Mouse (Mus musculus): ENCODE results near the gene Dysf. TPM values are rescaled to one million over a fixed set of nuclear protein-coding genes. Genes with fewer than 3 reads are reported as not detected.
"Not testable (repeated sequence)": the region's sequence is repeated elsewhere in the genome, so short reads cannot be mapped to it uniquely, and the experiment has no call there.

Dysf gene
- polyA plus RNA-seq, 1 experiment from 2014 or later, result 4.9 TPM

DNA sequence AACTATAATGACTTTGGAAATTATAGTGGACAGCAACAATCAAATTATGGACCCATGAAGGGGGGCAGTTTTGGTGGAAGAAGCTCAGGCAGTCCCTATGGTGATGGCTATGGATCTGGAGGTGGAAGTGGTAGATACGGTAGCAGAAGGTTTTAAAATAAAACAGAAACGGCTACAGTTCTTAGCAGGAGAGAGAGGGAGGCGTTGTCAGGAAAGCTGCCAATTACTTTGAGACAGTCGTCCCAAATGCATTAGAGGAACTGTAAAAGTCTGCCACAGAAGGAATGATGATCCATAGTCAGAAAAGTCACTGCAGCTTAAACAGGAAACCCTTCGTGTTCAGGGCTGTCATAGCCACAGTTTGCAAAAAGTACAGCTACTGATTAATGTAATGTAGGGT is 24.1 kb downstream of the Dysf start:
- not testable (repeated sequence) for H3K4me1 ChIP-seq (replicated peaks; ENCODE audit: control insufficient read depth, insufficient read depth, low read length); H3K9me3 ChIP-seq (ENCODE audit: control insufficient read depth, low read length); H3K36me3 ChIP-seq (ENCODE audit: control insufficient read depth, insufficient read depth, low read length); H3K27me3 ChIP-seq (ENCODE audit: control insufficient read depth, insufficient read depth, low read length); ATAC-seq (ENCODE audit: low FRiP score); H3K4me3 ChIP-seq (ENCODE audit: low read depth, low read length); H3K9ac ChIP-seq (ENCODE audit: low read depth, low read length); DNase-seq (ENCODE audit: low spot score); H3K4me2 ChIP-seq (replicated peaks; ENCODE audit: low read depth, low read length); H3K27ac ChIP-seq (ENCODE audit: low read depth, low read length)
- WGBS, result 86% methylated on average over 5 of the region's 5 CpGs

DNA sequence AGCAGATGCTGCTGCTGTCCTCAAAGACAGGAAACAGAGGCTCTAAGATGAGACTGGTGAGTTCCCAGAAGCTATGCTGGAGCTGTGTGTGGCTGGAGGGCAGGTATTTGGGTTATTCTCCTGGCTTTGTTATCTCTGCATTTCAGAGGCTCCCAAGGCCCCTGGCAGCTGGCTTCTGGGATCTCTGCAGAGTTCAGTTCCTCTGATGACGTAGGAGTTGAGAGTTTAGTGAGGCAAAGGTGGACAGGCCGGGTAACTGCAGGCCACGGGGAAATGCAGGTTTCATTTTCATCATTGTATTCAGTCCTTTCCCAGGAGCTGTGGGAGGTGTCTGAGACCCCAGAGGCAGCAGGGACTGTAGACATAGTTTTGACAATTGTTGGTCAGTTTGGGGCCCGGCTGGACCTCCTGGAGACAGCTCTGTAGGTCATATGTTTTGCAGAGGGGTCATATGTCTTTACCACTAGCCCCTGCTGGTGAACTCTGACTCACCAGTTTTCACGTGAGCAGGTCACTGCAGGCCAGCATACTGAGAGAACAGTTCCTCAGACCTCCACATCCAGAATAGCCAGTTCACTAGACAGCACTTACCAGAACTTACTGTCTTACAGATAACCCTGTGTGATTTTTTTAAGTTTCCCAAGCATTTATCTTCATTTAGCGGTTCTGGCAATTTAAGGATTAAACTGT is 35.0 kb downstream of the Dysf start:
- 63% methylated on average over 6 of the region's 6 CpGs for WGBS
- no peaks in the 10 kb centered on the region for H3K4me1 ChIP-seq (replicated peaks; ENCODE audit: control insufficient read depth, insufficient read depth, low read length)
- H3K27me3 ChIP-seq (ENCODE audit: control insufficient read depth, insufficient read depth, low read length), result no peaks in the 10 kb centered on the region
- no peaks in the 10 kb centered on the region for H3K9me3 ChIP-seq (ENCODE audit: control insufficient read depth, low read length)
- ATAC-seq (ENCODE audit: low FRiP score), result no peak
- no peak overlapping the region for H3K9ac ChIP-seq (ENCODE audit: low read depth, low read length)
- no peak overlapping the region for H3K4me2 ChIP-seq (replicated peaks; ENCODE audit: low read depth, low read length)
- H3K36me3 ChIP-seq (ENCODE audit: control insufficient read depth, insufficient read depth, low read length), result no peaks in the 10 kb centered on the region
- H3K4me3 ChIP-seq (ENCODE audit: low read depth, low read length), result no peak overlapping the region
- H3K27ac ChIP-seq (ENCODE audit: low read depth, low read length), result no peak overlapping the region
- DNase-seq (ENCODE audit: low spot score), result no peak

DNA sequence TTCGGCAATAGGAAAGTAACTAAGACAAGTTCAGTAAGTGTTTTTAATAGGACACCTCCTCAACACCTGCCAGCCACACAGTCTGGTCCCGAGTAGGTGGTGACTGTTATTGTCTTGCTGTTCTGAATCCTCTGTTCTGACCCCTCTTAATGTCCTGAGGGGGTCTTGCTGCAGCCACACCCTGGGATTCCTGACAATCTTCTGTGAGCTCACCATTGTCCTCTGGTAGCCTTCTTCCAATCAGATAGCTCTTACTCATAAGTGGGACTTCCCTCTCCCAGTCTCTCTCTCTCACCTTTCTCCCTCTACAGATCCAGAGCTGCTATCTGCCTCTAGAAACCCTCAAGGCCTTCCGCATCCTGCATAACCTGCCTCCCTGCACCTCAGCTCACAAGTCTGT is 36.3 kb downstream of the Dysf start:
- WGBS, result 85% methylated on average over 3 of the region's 3 CpGs
- ATAC-seq (ENCODE audit: low FRiP score), result no peak
- no peak overlapping the region for H3K27ac ChIP-seq (ENCODE audit: low read depth, low read length)
- H3K9ac ChIP-seq (ENCODE audit: low read depth, low read length), result no peak overlapping the region
- H3K4me2 ChIP-seq (replicated peaks; ENCODE audit: low read depth, low read length), result no peak overlapping the region
- no peaks in the 10 kb centered on the region for H3K27me3 ChIP-seq (ENCODE audit: control insufficient read depth, insufficient read depth, low read length)
- no peaks in the 10 kb centered on the region for H3K4me1 ChIP-seq (replicated peaks; ENCODE audit: control insufficient read depth, insufficient read depth, low read length)
- no peaks in the 10 kb centered on the region for H3K9me3 ChIP-seq (ENCODE audit: control insufficient read depth, low read length)
- DNase-seq (ENCODE audit: low spot score), result no peak
- no peak overlapping the region for H3K4me3 ChIP-seq (ENCODE audit: low read depth, low read length)
- H3K36me3 ChIP-seq (ENCODE audit: control insufficient read depth, insufficient read depth, low read length), result no peaks in the 10 kb centered on the region

DNA sequence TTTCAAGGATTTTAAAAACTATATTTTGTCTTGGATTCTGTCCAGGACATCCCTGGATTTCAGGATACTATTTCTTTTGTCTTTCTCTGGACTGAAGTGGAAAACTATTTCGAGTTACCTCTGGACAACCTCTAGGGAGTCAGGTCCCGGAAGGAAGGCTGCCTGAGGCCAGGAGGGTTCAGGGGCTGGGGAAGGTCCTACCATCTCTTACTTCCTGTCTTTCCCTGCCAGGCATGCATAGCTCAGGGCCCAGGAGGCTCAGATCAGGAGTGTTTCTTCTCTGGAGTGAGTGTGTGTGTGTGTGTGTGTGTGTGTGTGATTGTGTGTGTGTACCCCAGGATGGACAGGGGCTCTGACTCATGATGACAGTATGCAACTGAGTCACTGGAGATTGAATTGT is 40.5 kb downstream of the Dysf start:
- Histone ChIP-seq H3K9ac (ENCODE audit: low read depth, low read length) (no peak overlapping the region), H3K4me3 (ENCODE audit: low read depth, low read length) (no peak overlapping the region), H3K27ac (ENCODE audit: low read depth, low read length) (no peak overlapping the region), H3K27me3 (ENCODE audit: control insufficient read depth, insufficient read depth, low read length) (no peaks in the 10 kb centered on the region), H3K4me1 (replicated peaks; ENCODE audit: control insufficient read depth, insufficient read depth, low read length) (no peaks in the 10 kb centered on the region), H3K4me2 (replicated peaks; ENCODE audit: low read depth, low read length) (no peak overlapping the region), H3K36me3 (ENCODE audit: control insufficient read depth, insufficient read depth, low read length) (no peaks in the 10 kb centered on the region), H3K9me3 (ENCODE audit: control insufficient read depth, low read length) (no peaks in the 10 kb centered on the region)
- DNase-seq (ENCODE audit: low spot score) (no peak), ATAC-seq (ENCODE audit: low FRiP score) (no peak)
- 63% methylated on average over 2 of the region's 2 CpGs for WGBS

DNA sequence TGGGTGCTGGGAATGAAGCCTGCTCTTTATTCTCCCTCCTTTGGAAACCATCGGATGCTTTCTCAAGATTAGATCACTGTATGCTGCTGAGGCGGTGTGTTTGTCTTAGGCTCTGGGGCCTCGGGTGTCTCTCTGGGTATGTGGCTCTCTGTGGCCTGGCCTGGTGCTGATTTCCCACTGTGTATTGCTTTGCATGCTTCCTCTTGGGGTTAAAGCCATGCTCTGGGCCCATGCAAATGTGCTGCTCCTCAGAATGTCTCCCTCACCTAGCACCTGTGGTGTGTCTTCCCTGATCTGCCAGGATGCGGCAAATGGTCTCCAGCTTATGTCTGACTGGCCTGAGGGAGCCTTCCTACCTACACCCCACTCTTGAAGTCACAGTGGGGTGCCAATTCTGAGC is 41.8 kb downstream of the Dysf start:
- H3K27me3 ChIP-seq (ENCODE audit: control insufficient read depth, insufficient read depth, low read length), result no peaks in the 10 kb centered on the region
- DNase-seq (ENCODE audit: low spot score), result no peak
- no peak overlapping the region for H3K9ac ChIP-seq (ENCODE audit: low read depth, low read length)

DNA sequence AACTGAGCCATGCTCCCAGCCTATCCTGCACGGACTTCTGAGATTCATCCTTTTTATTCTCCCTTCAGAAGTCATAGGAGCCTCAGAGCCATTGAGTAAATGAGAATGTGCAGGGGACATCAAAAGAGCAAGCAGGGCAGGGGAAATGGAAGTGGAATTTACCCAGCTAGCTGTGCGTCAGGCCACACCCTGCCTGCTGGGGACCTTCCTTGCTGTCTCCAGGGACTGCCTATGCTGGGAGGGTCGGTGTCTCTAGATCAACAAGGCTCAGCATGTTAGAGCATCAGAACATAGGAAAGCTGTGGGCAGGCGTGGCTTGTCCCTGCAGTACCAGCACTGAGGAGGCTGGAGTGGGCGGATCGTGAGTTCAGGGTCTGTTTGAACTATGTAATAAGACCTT is 42.6 kb downstream of the Dysf start:
- Histone ChIP-seq H3K4me1 (replicated peaks; ENCODE audit: control insufficient read depth, insufficient read depth, low read length) (no peaks in the 10 kb centered on the region), H3K4me2 (replicated peaks; ENCODE audit: low read depth, low read length) (no peak overlapping the region), H3K27ac (ENCODE audit: low read depth, low read length) (no peak overlapping the region), H3K9me3 (ENCODE audit: control insufficient read depth, low read length) (no peaks in the 10 kb centered on the region), H3K27me3 (ENCODE audit: control insufficient read depth, insufficient read depth, low read length) (no peaks in the 10 kb centered on the region), H3K4me3 (ENCODE audit: low read depth, low read length) (no peak overlapping the region), H3K9ac (ENCODE audit: low read depth, low read length) (no peak overlapping the region), H3K36me3 (ENCODE audit: control insufficient read depth, insufficient read depth, low read length) (no peaks in the 10 kb centered on the region)
- WGBS, result 67% methylated on average over 6 of the region's 6 CpGs
- ATAC-seq (ENCODE audit: low FRiP score), result no peak
- no peak for DNase-seq (ENCODE audit: low spot score)

More for the DNA sequence above, 41.8 kb downstream of the Dysf start:
- Histone ChIP-seq H3K27ac (ENCODE audit: low read depth, low read length) (no peak overlapping the region), H3K4me1 (replicated peaks; ENCODE audit: control insufficient read depth, insufficient read depth, low read length) (no peaks in the 10 kb centered on the region), H3K9me3 (ENCODE audit: control insufficient read depth, low read length) (no peaks in the 10 kb centered on the region), H3K36me3 (ENCODE audit: control insufficient read depth, insufficient read depth, low read length) (no peaks in the 10 kb centered on the region), H3K4me2 (replicated peaks; ENCODE audit: low read depth, low read length) (no peak overlapping the region), H3K4me3 (ENCODE audit: low read depth, low read length) (no peak overlapping the region)
- ATAC-seq (ENCODE audit: low FRiP score), result no peak
- 93% methylated on average over 4 of the region's 4 CpGs for WGBS

DNA sequence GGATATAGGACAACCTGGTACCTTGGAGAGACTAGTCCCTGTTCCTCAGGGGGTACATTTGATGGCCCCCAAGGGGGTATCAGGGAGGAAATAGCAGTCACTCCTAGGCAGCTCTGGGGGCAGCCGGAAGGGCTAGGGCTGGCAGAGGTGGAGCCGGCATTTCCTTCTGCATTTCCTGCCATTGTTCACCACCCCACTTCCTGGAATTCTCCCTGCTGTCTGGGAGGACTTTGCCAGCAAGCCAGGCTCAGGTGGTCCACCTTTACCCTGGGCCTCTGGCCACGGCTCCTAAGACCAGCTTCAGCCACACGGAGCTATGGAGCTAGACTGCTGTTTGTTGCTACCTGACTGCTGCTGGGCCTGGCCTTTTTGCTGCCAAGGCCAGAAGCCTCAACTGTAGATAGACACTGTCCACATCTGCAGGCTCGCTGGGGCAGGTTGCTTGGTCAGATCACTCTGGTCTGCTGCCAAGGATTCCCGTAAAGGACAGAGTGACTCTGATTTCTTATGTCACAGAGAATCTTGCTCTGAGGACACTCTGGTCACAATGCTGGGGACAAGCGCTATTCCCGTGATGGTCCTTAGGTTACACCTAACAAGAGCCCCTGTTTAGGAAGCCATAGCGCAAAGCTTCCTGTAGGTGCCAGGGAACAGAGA is 45.6 kb downstream of the Dysf start:
- H3K9me3 ChIP-seq (ENCODE audit: control insufficient read depth, low read length), result no peaks in the 10 kb centered on the region
- H3K4me1 ChIP-seq (replicated peaks; ENCODE audit: control insufficient read depth, insufficient read depth, low read length), result no peaks in the 10 kb centered on the region
- H3K27ac ChIP-seq (ENCODE audit: low read depth, low read length), result no peak overlapping the region
- no peaks in the 10 kb centered on the region for H3K27me3 ChIP-seq (ENCODE audit: control insufficient read depth, insufficient read depth, low read length)
- 88% methylated on average over 9 of the region's 9 CpGs for WGBS
- no peak overlapping the region for H3K4me2 ChIP-seq (replicated peaks; ENCODE audit: low read depth, low read length)
- no peaks in the 10 kb centered on the region for H3K36me3 ChIP-seq (ENCODE audit: control insufficient read depth, insufficient read depth, low read length)
- ATAC-seq (ENCODE audit: low FRiP score) (no peak), DNase-seq (ENCODE audit: low spot score) (no peak)
- H3K9ac ChIP-seq (ENCODE audit: low read depth, low read length), result no peak overlapping the region
- no peak overlapping the region for H3K4me3 ChIP-seq (ENCODE audit: low read depth, low read length)

DNA sequence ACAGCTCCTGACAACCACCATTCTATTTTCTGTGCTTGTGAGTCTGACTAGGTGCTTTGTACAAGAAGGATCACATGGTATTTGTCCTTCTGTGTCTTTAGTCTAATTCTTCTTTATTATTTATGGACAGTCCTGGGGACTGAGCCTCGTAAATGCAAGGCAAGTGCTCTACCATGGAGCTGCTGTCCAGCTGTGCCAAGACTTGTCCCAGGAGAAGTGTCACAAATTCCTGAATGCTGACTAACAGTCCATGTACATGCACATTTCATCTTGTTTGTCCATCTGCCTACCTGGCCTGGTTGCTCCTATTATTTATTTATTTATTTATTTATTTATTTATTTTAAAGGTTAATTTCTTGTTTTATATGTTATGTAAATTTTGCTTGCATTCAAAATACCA is 47.2 kb downstream of the Dysf start:
- H3K4me1 ChIP-seq (replicated peaks; ENCODE audit: control insufficient read depth, insufficient read depth, low read length), result no peaks in the 10 kb centered on the region
- H3K9ac ChIP-seq (ENCODE audit: low read depth, low read length), result no peak overlapping the region
- WGBS, result 86% methylated on average over 1 of the region's 1 CpGs
- DNase-seq (ENCODE audit: low spot score), result no peak
- H3K27ac ChIP-seq (ENCODE audit: low read depth, low read length), result no peak overlapping the region
- no peaks in the 10 kb centered on the region for H3K36me3 ChIP-seq (ENCODE audit: control insufficient read depth, insufficient read depth, low read length)
- H3K4me3 ChIP-seq (ENCODE audit: low read depth, low read length), result no peak overlapping the region
- ATAC-seq (ENCODE audit: low FRiP score), result no peak
- no peak overlapping the region for H3K4me2 ChIP-seq (replicated peaks; ENCODE audit: low read depth, low read length)
- H3K9me3 ChIP-seq (ENCODE audit: control insufficient read depth, low read length), result no peaks in the 10 kb centered on the region
- no peaks in the 10 kb centered on the region for H3K27me3 ChIP-seq (ENCODE audit: control insufficient read depth, insufficient read depth, low read length)

DNA sequence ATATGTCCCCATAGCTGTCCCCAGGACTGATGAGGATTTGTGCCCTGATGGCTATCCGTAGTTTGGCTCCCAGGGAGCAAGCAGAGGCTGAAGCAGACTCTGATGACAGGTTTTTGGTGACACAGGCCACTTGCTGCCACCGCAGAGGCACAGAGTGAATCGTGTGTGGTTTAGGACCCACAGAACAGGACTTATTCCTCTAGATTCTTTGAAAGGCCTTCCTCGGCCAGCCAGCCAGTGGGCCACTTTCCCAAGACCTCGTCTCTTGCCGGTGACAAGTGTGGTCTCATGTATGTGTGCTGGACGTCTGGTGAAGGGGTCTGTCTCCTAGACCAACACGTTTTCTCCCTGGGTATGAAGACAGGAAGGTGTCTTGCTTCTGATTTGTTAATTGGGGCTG is 48.8 kb downstream of the Dysf start:
- no peaks in the 10 kb centered on the region for H3K36me3 ChIP-seq (ENCODE audit: control insufficient read depth, insufficient read depth, low read length)
- no peaks in the 10 kb centered on the region for H3K4me1 ChIP-seq (replicated peaks; ENCODE audit: control insufficient read depth, insufficient read depth, low read length)
- DNase-seq (ENCODE audit: low spot score) (no peak), ATAC-seq (ENCODE audit: low FRiP score) (no peak)
- no peak overlapping the region for H3K9ac ChIP-seq (ENCODE audit: low read depth, low read length)
- no peaks in the 10 kb centered on the region for H3K9me3 ChIP-seq (ENCODE audit: control insufficient read depth, low read length)
- H3K4me2 ChIP-seq (replicated peaks; ENCODE audit: low read depth, low read length), result no peak overlapping the region
- WGBS, result 83% methylated on average over 8 of the region's 8 CpGs
- H3K27me3 ChIP-seq (ENCODE audit: control insufficient read depth, insufficient read depth, low read length), result no peaks in the 10 kb centered on the region
- H3K4me3 ChIP-seq (ENCODE audit: low read depth, low read length), result no peak overlapping the region
- no peak overlapping the region for H3K27ac ChIP-seq (ENCODE audit: low read depth, low read length)
